Mouse (Mus musculus): ENCODE measurements around the gene Bcar3.

- TF ChIP-seq CTCF (conservative IDR thresholded peaks at IDR 0.05 in 1 of 2, IDR thresholded peaks at IDR 0.05 in 1 of 2; ENCODE audit: low read depth in 2 of 2, low read length in 2 of 2) (no peak), MAZ (IDR thresholded peaks at IDR 0.05; ENCODE audit: low read depth, low read length) (no peak), TBP (conservative IDR thresholded peaks at IDR 0.05; ENCODE audit: low read depth, low read length) (no peak), MAFK (IDR thresholded peaks at IDR 0.05; ENCODE audit: insufficient replicate concordance, low read length) (no peak), MAX (IDR thresholded peaks at IDR 0.05; ENCODE audit: low read length) (no peak)
Measured at GRCm38 (mm10) chr3:122433975-122434626, 140.2 kb downstream of the Bcar3 start.
